Mouse (Mus musculus) left cerebral cortex, postnatal 14 days (tissue): ENCODE measurements around the gene Dnase1l2. TPM values are rescaled to one million over a fixed set of nuclear protein-coding genes. Genes with fewer than 3 reads are reported as not detected.
A peak's percentile ranks its signal among the peaks of the same experiment; 100 is the strongest.
"Not testable (repeated sequence)": the region's sequence is repeated elsewhere in the genome, so short reads cannot be mapped to it uniquely, and the experiment has no call there.

Source experiments
- DNase-seq, 2 experiments: peaks; one replicate each; pipeline ENCODE4 v3.0.0; 2021 to 2022; ENCODE audit warnings: low spot score in 2 of 2, mixed read lengths in 1 of 2
- intact Hi-C: fragments of 180-260 bp; cut with DNase I; formaldehyde crosslinking; loops from one replicate; pipeline ENCODE4 v1.15.1; 2025
- total RNA-seq, 2 experiments: library from RNA; stranded (reverse); gene quantifications; 2 replicates each; pipeline ENCODE4 v1.2.3; 2021

Dnase1l2 gene
- total RNA-seq, 2 experiments from 2014 or later, result 4.8 to 6.5 TPM

- peak in 1 of 2 experiments; percentile 51 for DNase-seq
- intact Hi-C loops, result no loop called here
Measured at GRCm38 (mm10) chr17:24443409-24443808, 504 bp upstream of the Dnase1l2 start.

- no peak for DNase-seq
- intact Hi-C loops, result no loop called here
Measured at GRCm38 (mm10) chr17:24442107-24442506, 798 bp downstream of the Dnase1l2 start.

GRCm38 (mm10) chr17:24441148-24441547, 1.8 kb downstream of the Dnase1l2 start:
- no peak for DNase-seq
- intact Hi-C loops, result no loop called here

GRCm38 (mm10) chr17:24440377-24440776, 2.5 kb downstream of the Dnase1l2 start:
- intact Hi-C loops, result no loop called here
- no peak for DNase-seq

GRCm38 (mm10) chr17:24437016-24437415, 5.9 kb downstream of the Dnase1l2 start:
- peak; percentile 54 to 62 for DNase-seq
- intact Hi-C loops, result no loop called here

GRCm38 (mm10) chr17:24429201-24429983, 13.5 kb downstream of the Dnase1l2 start:
- no peak for DNase-seq
- intact Hi-C loops, result no loop called here

- DNase-seq, result no peak
- intact Hi-C loops, result no loop called here
Measured at GRCm38 (mm10) chr17:24427170-24427557, 15.7 kb downstream of the Dnase1l2 start.

- intact Hi-C loops, result no loop called here
- DNase-seq, result peak; percentile 86 to 90
Measured at GRCm38 (mm10) chr17:24426471-24427169, 16.3 kb downstream of the Dnase1l2 start, which contains the start of gene Eci1. Gene Eci1 (plus strand): TSS chr17:24426641.

- intact Hi-C loops, result no loop called here
- DNase-seq, result no peak
Measured at GRCm38 (mm10) chr17:24425905-24426304, 17.0 kb downstream of the Dnase1l2 start.

GRCm38 (mm10) chr17:24425326-24425725, 17.6 kb downstream of the Dnase1l2 start:
- intact Hi-C loops, DNase-seq: not testable (repeated sequence)

GRCm38 (mm10) chr17:24424489-24424888, 18.4 kb downstream of the Dnase1l2 start:
- intact Hi-C loops, result no loop called here
- DNase-seq, result no peak

GRCm38 (mm10) chr17:24423114-24423513, 19.8 kb downstream of the Dnase1l2 start:
- no peak for DNase-seq
- intact Hi-C loops, result no loop called here

- intact Hi-C loops, result no loop called here
- no peak for DNase-seq
Measured at GRCm38 (mm10) chr17:24416051-24416652, 26.8 kb downstream of the Dnase1l2 start.

GRCm38 (mm10) chr17:24415011-24415410, 27.9 kb downstream of the Dnase1l2 start:
- intact Hi-C loops, result no loop called here
- no peak for DNase-seq

GRCm38 (mm10) chr17:24414230-24414976, 28.5 kb downstream of the Dnase1l2 start, which contains the start of gene Rnps1:
Gene Rnps1 (plus strand): TSS chr17:24414565.
- intact Hi-C loops, result no loop called here

GRCm38 (mm10) chr17:24413557-24414211, 29.2 kb downstream of the Dnase1l2 start:
- intact Hi-C loops, result no loop called here
- DNase-seq, result peak in 1 of 2 experiments; percentile 22

More at GRCm38 (mm10) chr17:24414230-24414976, 28.5 kb downstream of the Dnase1l2 start, which contains the start of gene Rnps1:
- DNase-seq, result peak; percentile 94 to 95

GRCm38 (mm10) chr17:24407116-24407803, 35.6 kb downstream of the Dnase1l2 start:
- intact Hi-C loops, result no loop called here
- no peak for DNase-seq

- intact Hi-C loops, result no loop called here
- DNase-seq, result no peak
Measured at GRCm38 (mm10) chr17:24402371-24402770, 40.5 kb downstream of the Dnase1l2 start.
